Mouse (Mus musculus): ENCODE results near the gene Nxph1.

DNA sequence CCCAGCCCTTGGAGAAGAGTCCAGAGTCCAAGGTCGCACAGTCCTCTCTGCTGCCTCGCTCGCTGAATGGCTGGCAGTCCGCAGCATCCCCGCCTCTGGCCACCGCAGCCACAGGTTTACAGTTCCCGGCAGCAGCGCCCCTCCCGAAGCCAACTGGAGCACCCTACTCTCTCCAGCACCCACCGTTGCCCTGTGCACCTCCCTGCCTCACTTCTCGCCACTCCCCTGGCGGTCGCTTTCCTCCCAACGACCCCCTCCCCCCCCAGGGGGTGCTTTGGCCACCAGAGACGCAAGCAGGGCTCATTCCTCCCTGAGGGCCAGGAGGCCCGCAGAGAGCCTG is at the start of gene Nxph1:
- no peak for TF ChIP-seq CTCF (IDR thresholded peaks at IDR 0.05)
- TF ChIP-seq POLR2A (IDR thresholded peaks at IDR 0.05; ENCODE audit: insufficient read depth, low read depth, low read length), result no peak
- no peak for TF ChIP-seq EP300 (IDR thresholded peaks at IDR 0.05; ENCODE audit: insufficient read depth, low read depth, low read length)

Data from heart, adult 2 months (tissue).